Mouse (Mus musculus) MEL (cell line): ENCODE results near the gene Rangap1. TPM values are rescaled to one million over a fixed set of nuclear protein-coding genes. Genes with fewer than 3 reads are reported as not detected.

Experiments used
- DNase-seq: peaks from one replicate; pipeline ENCODE4 v3.0.0; 2011; ENCODE audit warnings: low read depth, low spot score
- H3K27ac ChIP-seq: 2 replicates; pipeline ENCODE4 v1.5.1; 2012; ENCODE audit warnings: low read depth, mild to moderate bottlenecking, control low read depth, low read length, moderate library complexity; ENCODE audit not compliant: control insufficient read depth
- H3K27me3 ChIP-seq, 2 experiments: fragments of 150-350 bp in 1 of 2; sonication (generic) in 1 of 2; 2 replicates each; pipeline ENCODE4 v1.6.1; 2012; ENCODE audit warnings: low read length in 2 of 2, mild to moderate bottlenecking in 2 of 2, improper control_type of control experiment in 1 of 2, moderate library complexity in 1 of 2; ENCODE audit not compliant: insufficient read depth in 2 of 2, control insufficient read depth in 1 of 2
- H3K36me3 ChIP-seq, 2 experiments: 2 replicates each; pipeline ENCODE4 v1.6.1; 2012 to 2014; ENCODE audit warnings: low read length in 2 of 2, improper control_type of control experiment in 1 of 2, inconsistent platforms in 1 of 2, mild to moderate bottlenecking in 1 of 2; ENCODE audit not compliant: insufficient read depth in 2 of 2, control insufficient read depth in 1 of 2
- H3K4me1 ChIP-seq, 2 experiments: fragments of 150-350 bp in 1 of 2; sonication (generic) in 1 of 2; 2 replicates each; pipeline ENCODE4 v1.6.1; 2012; ENCODE audit warnings: low read length in 2 of 2, improper control_type of control experiment in 1 of 2, mild to moderate bottlenecking in 1 of 2; ENCODE audit not compliant: insufficient read depth in 2 of 2, control insufficient read depth in 1 of 2
- H3K4me3 ChIP-seq, 2 experiments: fragments of 150-350 bp in 1 of 2; sonication (generic) in 1 of 2; 2 replicates each; pipeline ENCODE4 v1.5.1; 2012; ENCODE audit warnings: low read depth in 2 of 2, low read length in 2 of 2, mild to moderate bottlenecking in 2 of 2, moderate library complexity in 2 of 2, control low read depth in 1 of 2, improper control_type of control experiment in 1 of 2; ENCODE audit not compliant: control insufficient read depth in 1 of 2, insufficient read depth in 1 of 2
- H3K79me2 ChIP-seq: 2 replicates; pipeline ENCODE4 v1.6.1; 2012; ENCODE audit warnings: mild to moderate bottlenecking, low read length, moderate library complexity; ENCODE audit not compliant: control insufficient read depth, poor library complexity, insufficient read depth
- H3K9ac ChIP-seq: 2 replicates; pipeline ENCODE4 v1.6.1; 2012; ENCODE audit warnings: low read depth, mild to moderate bottlenecking, control low read depth, low read length, moderate library complexity; ENCODE audit not compliant: control insufficient read depth, poor library complexity, severe bottlenecking
- H3K9me3 ChIP-seq: fragments of 150-350 bp; sonication (generic); replicated peaks from 2 replicates; pipeline ENCODE4 v1.6.1; 2012; ENCODE audit warnings: mild to moderate bottlenecking, low read length, improper control_type of control experiment, moderate library complexity; ENCODE audit not compliant: insufficient read depth
- BHLHE40 ChIP-seq: IDR thresholded peaks from 2 replicates; pipeline ENCODE4 v1.6.1; 2012; ENCODE audit warnings: low read depth, mild to moderate bottlenecking, inconsistent platforms, low read length, improper control_type of control experiment, borderline replicate concordance
- CHD2 ChIP-seq: IDR thresholded peaks from 2 replicates; pipeline ENCODE4 v1.6.1; 2011; ENCODE audit warnings: low read length, improper control_type of control experiment
- CTCF ChIP-seq, 3 experiments: IDR thresholded peaks in 2 of 3; conservative IDR thresholded peaks in 1 of 3; 2 replicates each; pipeline ENCODE4 v1.5.1; 2011 to 2012; ENCODE audit warnings: low read length in 3 of 3, low read depth in 2 of 3, mild to moderate bottlenecking in 2 of 3, improper control_type of control experiment in 1 of 3, inconsistent platforms in 1 of 3, mixed read lengths in 1 of 3, moderate library complexity in 1 of 3; ENCODE audit not compliant: control insufficient read depth in 1 of 3, insufficient read depth in 1 of 3, poor library complexity in 1 of 3, severe bottlenecking in 1 of 3
- ELF1 ChIP-seq: IDR thresholded peaks from 2 replicates; pipeline ENCODE4 v1.6.1; 2014; ENCODE audit warnings: low read depth, mild to moderate bottlenecking, inconsistent platforms, low read length, improper control_type of control experiment, moderate library complexity
- ETS1 ChIP-seq: IDR thresholded peaks from 2 replicates; pipeline ENCODE4 v1.6.1; 2012; ENCODE audit warnings: low read depth, mild to moderate bottlenecking, inconsistent platforms, low read length, improper control_type of control experiment, moderate library complexity
- GABPA ChIP-seq: IDR thresholded peaks from 2 replicates; pipeline ENCODE4 v1.6.1; 2012; ENCODE audit warnings: low read depth, mild to moderate bottlenecking, inconsistent platforms, low read length, improper control_type of control experiment, moderate library complexity
- MAFK ChIP-seq: IDR thresholded peaks from 2 replicates; pipeline ENCODE4 v1.6.1; 2011; ENCODE audit warnings: low read depth, mild to moderate bottlenecking, low read length, improper control_type of control experiment, borderline replicate concordance
- MAX ChIP-seq: IDR thresholded peaks from 2 replicates; pipeline ENCODE4 v1.6.1; 2011; ENCODE audit warnings: low read length, improper control_type of control experiment
- MEF2A ChIP-seq: IDR thresholded peaks from 2 replicates; pipeline ENCODE4 v1.6.1; 2014; ENCODE audit warnings: low read depth, mild to moderate bottlenecking, inconsistent platforms, low read length, improper control_type of control experiment; ENCODE audit not compliant: poor library complexity, insufficient replicate concordance, severe bottlenecking; ENCODE audit errors: extremely low read depth
- MXI1 ChIP-seq: IDR thresholded peaks from 2 replicates; pipeline ENCODE4 v1.6.1; 2011; ENCODE audit warnings: mild to moderate bottlenecking, low read depth, low read length, improper control_type of control experiment
- MYB ChIP-seq: IDR thresholded peaks from 2 replicates; pipeline ENCODE4 v1.6.1; 2011; ENCODE audit warnings: mild to moderate bottlenecking, low read depth, low read length, improper control_type of control experiment
- MYC ChIP-seq: IDR thresholded peaks from 2 replicates; pipeline ENCODE4 v1.6.1; 2011; ENCODE audit warnings: low read depth, mild to moderate bottlenecking, low read length, improper control_type of control experiment, moderate library complexity
- NRF1 ChIP-seq: IDR thresholded peaks from 2 replicates; pipeline ENCODE4 v1.6.1; 2014; ENCODE audit warnings: low read depth, mild to moderate bottlenecking, inconsistent platforms, low read length, improper control_type of control experiment, moderate library complexity; ENCODE audit not compliant: poor library complexity, insufficient read depth, severe bottlenecking
- POLR2A ChIP-seq, 2 experiments: IDR thresholded peaks; 2 replicates each; pipeline ENCODE4 v1.6.1; 2011 to 2012; ENCODE audit warnings: low read length in 2 of 2, mild to moderate bottlenecking in 2 of 2, control low read depth in 1 of 2, improper control_type of control experiment in 1 of 2, low read depth in 1 of 2, moderate library complexity in 1 of 2; ENCODE audit not compliant: control insufficient read depth in 1 of 2, insufficient read depth in 1 of 2, poor library complexity in 1 of 2
- RAD21 ChIP-seq: IDR thresholded peaks from 2 replicates; pipeline ENCODE4 v1.6.1; 2011; ENCODE audit warnings: mild to moderate bottlenecking, low read depth, low read length, improper control_type of control experiment
- RCOR1 ChIP-seq: IDR thresholded peaks from 2 replicates; pipeline ENCODE4 v1.6.1; 2012; ENCODE audit warnings: low read depth, mild to moderate bottlenecking, inconsistent platforms, low read length, improper control_type of control experiment
- SIN3A ChIP-seq: IDR thresholded peaks from 2 replicates; pipeline ENCODE4 v1.6.1; 2012; ENCODE audit warnings: low read length, improper control_type of control experiment, inconsistent platforms
- SMC3 ChIP-seq: IDR thresholded peaks from 2 replicates; pipeline ENCODE4 v1.6.1; 2011; ENCODE audit warnings: low read depth, low read length, improper control_type of control experiment
- TAL1 ChIP-seq: IDR thresholded peaks from 2 replicates; pipeline ENCODE4 v1.6.1; 2012; ENCODE audit warnings: mild to moderate bottlenecking, inconsistent platforms, low read length, moderate library complexity, mixed read lengths
- TCF12 ChIP-seq: IDR thresholded peaks from 2 replicates; pipeline ENCODE4 v1.6.1; 2014; ENCODE audit warnings: low read depth, mild to moderate bottlenecking, inconsistent platforms, low read length, improper control_type of control experiment, moderate library complexity
- USF1 ChIP-seq: IDR thresholded peaks from 2 replicates; pipeline ENCODE4 v1.6.1; 2014; ENCODE audit warnings: low read depth, mild to moderate bottlenecking, inconsistent platforms, low read length, improper control_type of control experiment, moderate library complexity
- ZC3H11A ChIP-seq: IDR thresholded peaks from 2 replicates; pipeline ENCODE4 v1.6.1; 2012; ENCODE audit warnings: low read depth, mild to moderate bottlenecking, inconsistent platforms, low read length, improper control_type of control experiment
- ZMIZ1 ChIP-seq: IDR thresholded peaks from 2 replicates; pipeline ENCODE4 v1.6.1; 2012; ENCODE audit warnings: low read depth, mild to moderate bottlenecking, inconsistent platforms, low read length, improper control_type of control experiment, moderate library complexity
- polyA plus RNA-seq, 2 experiments: library from polyadenylated mRNA; stranded (reverse) in 1 of 2; unstranded in 1 of 2; fragments of >175 nt in 1 of 2; fragments of >200 nt in 1 of 2; gene quantifications; 2 replicates each; pipeline versions ENCODE4 v1.2.1 to v1.2.4; 2012; ENCODE audit warnings: low replicate concordance in 2 of 2, low read depth in 1 of 2; ENCODE audit not compliant: insufficient read length in 2 of 2, insufficient read depth in 1 of 2, missing spikeins in 1 of 2
- total RNA-seq: library from RNA; depleted of rRNA; stranded (reverse); fragments of 300-350 nt; gene quantifications from 2 replicates; pipeline ENCODE4 v1.2.3, GENCODE M21; 2012

The Rangap1 gene
- total and polyA plus RNA-seq, 3 experiments, result 191 to 281 TPM; not detected in 1

DNA sequence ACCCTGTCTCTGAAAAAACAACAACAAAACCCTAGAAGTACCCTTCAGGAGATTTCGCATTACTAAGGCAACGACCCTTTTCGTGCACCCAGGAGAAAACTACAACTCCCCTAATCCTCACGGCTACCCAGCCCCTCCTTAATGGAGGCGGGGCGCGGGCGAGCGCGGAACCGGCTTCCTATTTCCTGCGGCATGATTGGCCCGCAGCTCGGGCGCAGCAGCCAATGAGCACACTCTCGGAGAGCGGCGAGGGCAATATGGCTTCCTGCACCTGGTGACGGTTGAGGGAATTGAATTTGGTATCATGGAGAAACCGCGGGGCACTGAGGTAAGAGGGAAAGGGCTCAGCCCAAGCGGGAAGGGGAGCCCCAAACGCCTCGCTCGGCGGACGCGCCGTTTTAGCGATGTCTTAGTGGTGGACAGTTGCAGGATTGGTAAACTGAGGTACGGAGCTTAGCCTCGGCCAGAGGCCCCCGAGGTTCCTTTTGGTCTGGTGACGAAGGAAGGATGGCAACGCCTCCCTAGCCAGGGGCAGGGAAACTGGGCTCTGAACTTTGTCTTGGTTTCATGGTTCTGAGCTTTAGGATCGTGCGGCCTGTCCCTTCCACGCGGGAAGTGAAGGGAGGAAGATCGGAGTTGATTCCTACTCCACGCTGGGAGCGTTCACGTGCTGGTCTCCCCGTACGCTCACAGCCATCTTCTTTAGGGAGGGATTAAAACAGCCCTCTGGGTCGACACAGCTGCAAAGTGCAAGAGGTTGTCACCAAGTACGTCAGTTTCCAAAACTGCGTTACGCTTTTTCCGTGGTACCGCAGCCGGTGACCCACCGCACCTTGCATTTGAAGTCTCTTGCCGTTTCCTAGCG, 81.4 kb downstream of the Rangap1 start, which contains the start of gene L3mbtl2 (continued):
- TF ChIP-seq BHLHE40, result peak; percentile 72; the same call in 1 of the 2 replicates
- no peak for TF ChIP-seq CTCF (IDR thresholded peaks at IDR 0.05 in 2 of 3, conservative IDR thresholded peaks at IDR 0.05 in 1 of 3; ENCODE audit: control insufficient read depth in 1 of 3, insufficient read depth in 1 of 3, low read depth in 2 of 3, low read length in 3 of 3, poor library complexity in 1 of 3, severe bottlenecking in 1 of 3)
- TF ChIP-seq SMC3, result no peak
- peak; percentile 52; the same call in 1 of the 2 replicates for TF ChIP-seq ZMIZ1
- TF ChIP-seq CHD2, result no peak
- 0 out of 2 replicates have a peak, but pooled peaks have one; percentile 13 for TF ChIP-seq TCF12
- TF ChIP-seq MYB, result no peak
- no peak for TF ChIP-seq MAFK
- TF ChIP-seq MAX, result peak; percentile 74
- peak; percentile 93 for TF ChIP-seq MYC
- TF ChIP-seq USF1, result peak; percentile 50; the same call in 1 of the 2 replicates
- TF ChIP-seq ETS1, result peak; percentile 26; the same call in 1 of the 2 replicates
- TF ChIP-seq TAL1, result no peak
- no peak for TF ChIP-seq RCOR1
- peak; percentile 93 for TF ChIP-seq MXI1

DNA sequence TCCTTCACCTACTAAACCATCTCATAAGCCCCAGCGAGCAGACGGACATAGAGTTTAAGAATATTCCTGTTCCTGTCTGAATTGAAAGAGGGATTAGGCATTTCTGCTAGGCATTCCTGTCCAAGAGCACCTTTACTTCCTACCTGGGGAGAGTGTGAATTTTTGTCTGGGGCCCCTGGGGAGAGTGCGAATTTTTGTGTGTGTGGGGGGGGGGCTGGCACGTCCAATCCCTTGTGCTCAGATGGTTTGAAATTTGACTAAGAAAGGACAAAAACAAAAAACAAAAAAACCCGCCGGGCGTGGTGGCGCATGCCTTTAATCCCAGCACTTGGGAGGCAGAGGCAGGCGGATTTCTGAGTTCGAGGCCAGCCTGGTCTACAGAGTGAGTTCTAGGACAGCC, 82.0 kb downstream of the Rangap1 start:
- DNase-seq, result no peak
- H3K9ac ChIP-seq, result peak overlapping the region; percentile 9; the same call in 1 of the 2 replicates
- no peak for TF ChIP-seq USF1

DNA sequence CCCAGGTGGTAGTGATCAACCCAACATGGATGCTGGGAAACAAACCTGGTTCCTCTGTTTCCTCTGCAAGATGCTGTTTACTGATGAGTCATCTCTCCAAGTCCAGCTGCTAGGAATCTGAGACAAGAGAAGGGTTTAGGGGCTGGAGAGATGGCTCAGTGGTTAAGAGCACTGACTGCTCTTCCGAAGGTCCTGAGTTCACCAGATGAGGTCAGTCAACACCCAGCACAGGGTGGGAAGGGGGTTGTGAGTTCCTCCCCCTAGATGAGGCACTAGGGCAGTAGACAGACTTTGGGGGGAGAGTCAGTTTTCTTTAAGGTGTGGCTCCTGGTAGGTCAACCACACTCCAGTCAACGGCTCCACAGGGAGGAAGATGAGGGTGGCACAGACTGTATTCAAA, 83.6 kb downstream of the Rangap1 start:
- Histone ChIP-seq H3K27ac (no peak overlapping the region), H3K4me1 (peaks cover 6 to 9% of the 10 kb centered on the region in 2 experiments; a peak in 3 of 4 replicates), H3K4me3 (no peak overlapping the region), H3K9ac (no peak overlapping the region), H3K9me3 (no peaks in the 10 kb centered on the region), H3K27me3 (no peaks in the 10 kb centered on the region), H3K79me2 (peaks cover 22% of the 10 kb centered on the region), H3K36me3 (peaks cover 0 to 5% of the 10 kb centered on the region in 2 experiments; a peak in 2 of 4 replicates)
- TF ChIP-seq ZC3H11A, result no peak
- no peak for TF ChIP-seq ETS1
- TF ChIP-seq MYB, result no peak
- no peak for TF ChIP-seq MYC
- no peak for TF ChIP-seq GABPA
- TF ChIP-seq TCF12, result no peak
- TF ChIP-seq ELF1, result no peak
- no peak for TF ChIP-seq ZMIZ1
- no peak for TF ChIP-seq NRF1
- TF ChIP-seq MXI1, result no peak
- TF ChIP-seq BHLHE40, result no peak
- no peak for TF ChIP-seq CTCF (IDR thresholded peaks at IDR 0.05 in 2 of 3, conservative IDR thresholded peaks at IDR 0.05 in 1 of 3; ENCODE audit: control insufficient read depth in 1 of 3, insufficient read depth in 1 of 3, low read depth in 2 of 3, low read length in 3 of 3, poor library complexity in 1 of 3, severe bottlenecking in 1 of 3)
- no peak for TF ChIP-seq RAD21
- no peak for TF ChIP-seq TAL1
- no peak for TF ChIP-seq POLR2A (IDR thresholded peaks at IDR 0.05; ENCODE audit: control insufficient read depth in 1 of 2, insufficient read depth in 1 of 2, low read depth in 1 of 2, low read length in 2 of 2, poor library complexity in 1 of 2)
- TF ChIP-seq MEF2A, result no peak
- TF ChIP-seq SIN3A, result no peak
- DNase-seq, result no peak

More for the DNA sequence above, 82.0 kb downstream of the Rangap1 start:
- peaks cover 6 to 8% of the 10 kb centered on the region in 2 experiments; a peak in 2 of 4 replicates for H3K4me1 ChIP-seq
- H3K4me3 ChIP-seq, result peak overlapping the region; percentile 17 to 27; a peak in 3 of 4 replicates
- H3K27me3 ChIP-seq, result no peaks in the 10 kb centered on the region
- no peaks in the 10 kb centered on the region for H3K9me3 ChIP-seq
- peaks cover 22% of the 10 kb centered on the region for H3K79me2 ChIP-seq
- H3K36me3 ChIP-seq, result peaks cover 2 to 5% of the 10 kb centered on the region in 2 experiments; a peak in 2 of 4 replicates
- no peak overlapping the region for H3K27ac ChIP-seq
